Mouse (Mus musculus) lung, postnatal 0 days (tissue): ENCODE results near the gene Fcna.

Experiments used
- CTCF ChIP-seq: IDR thresholded peaks from 2 replicates; pipeline ENCODE4 v1.5.1; 2016; ENCODE audit warnings: antibody characterized with exemption, mild to moderate bottlenecking
- EP300 ChIP-seq: IDR thresholded peaks from 2 replicates; pipeline ENCODE4 v1.6.1; 2016; ENCODE audit warnings: antibody characterized with exemption, mild to moderate bottlenecking, control low read depth

DNA sequence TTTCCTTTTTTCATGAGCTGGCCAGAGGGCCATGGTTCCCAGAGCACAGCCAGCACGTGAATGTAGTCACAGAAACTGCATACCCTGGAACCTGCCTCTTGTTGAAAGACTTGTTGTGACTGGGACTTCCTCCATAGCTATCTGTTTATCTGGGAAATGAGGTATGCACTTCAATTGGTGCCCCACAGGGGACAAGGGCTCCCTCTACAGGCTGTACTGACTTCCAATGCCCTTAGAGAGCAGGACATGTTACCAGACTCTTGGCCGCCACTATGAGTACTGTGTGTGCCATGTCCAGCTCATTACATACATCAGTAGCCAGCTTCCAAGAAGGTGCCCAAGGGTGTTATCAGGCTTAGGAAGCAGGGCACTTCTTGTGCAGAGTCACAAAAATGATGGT is 36.0 kb downstream of the Fcna start:
- TF ChIP-seq CTCF (peak; percentile 62), EP300 (no peak)
